Mouse (Mus musculus) forebrain, embryonic 11.5 days (tissue): ENCODE data around the gene Sel1l2. TPM values are rescaled to one million over a fixed set of nuclear protein-coding genes. Genes with fewer than 3 reads are reported as not detected.
"Not testable (repeated sequence)": the region's sequence is repeated elsewhere in the genome, so short reads cannot be mapped to it uniquely, and the experiment has no call there.

Experiments used
- ATAC-seq: fragments of 200-750 bp; cut with Nextera tagmentation; replicated peaks from 2 replicates; pipeline ENCODE4 v1.8.0; 2017; ENCODE audit warnings: moderate TSS enrichment; ENCODE audit not compliant: low FRiP score
- DNase-seq: peaks from one replicate; pipeline ENCODE4 v3.0.0-alpha.2; 2017; ENCODE audit warnings: low spot score
- H3K27ac ChIP-seq: fragments of 300-500 bp; sonication (generic); 2 replicates; pipeline ENCODE4 v1.5.1; 2014; ENCODE audit warnings: low read depth, low read length
- H3K27me3 ChIP-seq: fragments of 300-500 bp; sonication (generic); 2 replicates; pipeline ENCODE4 v1.6.1; 2014; ENCODE audit warnings: mild to moderate bottlenecking, low read length, mixed read lengths; ENCODE audit not compliant: control insufficient read depth, insufficient read depth
- H3K36me3 ChIP-seq: fragments of 300-500 bp; sonication (generic); 2 replicates; pipeline ENCODE4 v1.6.1; 2014; ENCODE audit warnings: mild to moderate bottlenecking, low read length, moderate library complexity, mixed read lengths; ENCODE audit not compliant: control insufficient read depth, insufficient read depth
- H3K4me1 ChIP-seq: fragments of 300-500 bp; sonication (generic); replicated peaks from 2 replicates; pipeline ENCODE4 v1.6.1; 2014; ENCODE audit warnings: low read length, mixed read lengths; ENCODE audit not compliant: control insufficient read depth, insufficient read depth
- H3K4me2 ChIP-seq: fragments of 300-500 bp; sonication (generic); 2 replicates; pipeline ENCODE4 v1.6.1; 2014; ENCODE audit warnings: low read depth, mild to moderate bottlenecking, low read length, moderate library complexity, mixed read lengths; ENCODE audit not compliant: severe bottlenecking
- H3K4me3 ChIP-seq: fragments of 300-500 bp; sonication (generic); 2 replicates; pipeline ENCODE4 v1.5.1; 2014; ENCODE audit warnings: low read depth, low read length
- H3K9ac ChIP-seq: fragments of 300-500 bp; sonication (generic); 2 replicates; pipeline ENCODE4 v1.6.1; 2014; ENCODE audit warnings: low read length
- H3K9me3 ChIP-seq: fragments of 300-500 bp; sonication (generic); 2 replicates; pipeline ENCODE4 v1.6.1; 2016; ENCODE audit warnings: low read length, mixed read lengths; ENCODE audit not compliant: control insufficient read depth
- WGBS: fragments of 180-500 bp; shearing (Covaris S2); extraction: QIAGEN DNeasy Blood & Tissue Kit; methylation state at CpG from one replicate; pipeline ENCODE4 v1.1.7; 2014; 5-methylcytosine and 5-hydroxymethylcytosine counted together
- polyA plus RNA-seq: library from polyadenylated mRNA; unstranded; fragments of >200 nt; fragmentation: Nextera tagmentation; extraction: Ambion mirVana; gene quantifications from 2 replicates; pipeline ENCODE4 v1.2.1, GENCODE M21; 2014

Gene Sel1l2
- polyA plus RNA-seq, 1 experiment from 2014 or later, result not detected

DNA sequence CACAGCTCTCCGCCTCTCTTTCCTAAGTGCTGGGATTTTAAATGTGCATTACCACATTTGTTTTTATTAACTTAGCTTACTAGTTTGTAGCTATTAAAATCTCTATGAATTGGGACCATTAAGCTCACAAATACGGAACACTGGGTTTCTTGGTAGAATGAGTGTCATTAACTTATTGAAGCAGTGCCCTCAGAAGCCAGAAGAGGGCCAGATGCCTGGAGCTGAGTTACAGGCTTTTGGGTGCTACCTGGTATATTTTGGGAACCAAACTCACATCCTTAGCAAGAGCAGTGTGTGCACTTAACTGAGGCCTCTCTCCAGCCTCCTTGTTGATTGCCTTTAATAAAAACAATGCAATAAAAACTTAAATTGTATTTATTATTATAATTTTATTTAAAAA, 188.8 kb downstream of the Sel1l2 start:
- Histone ChIP-seq H3K27me3 (no peaks in the 10 kb centered on the region), H3K4me3 (no peak overlapping the region), H3K9me3 (no peaks in the 10 kb centered on the region), H3K4me1 (no peaks in the 10 kb centered on the region), H3K4me2 (no peak overlapping the region), H3K9ac (no peak overlapping the region), H3K27ac (no peak overlapping the region), H3K36me3 (no peaks in the 10 kb centered on the region; the same call in 1 of the 2 replicates)
- DNase-seq, result no peak
- 91% methylated on average over 2 of the region's 2 CpGs for WGBS
- no peak for ATAC-seq

DNA sequence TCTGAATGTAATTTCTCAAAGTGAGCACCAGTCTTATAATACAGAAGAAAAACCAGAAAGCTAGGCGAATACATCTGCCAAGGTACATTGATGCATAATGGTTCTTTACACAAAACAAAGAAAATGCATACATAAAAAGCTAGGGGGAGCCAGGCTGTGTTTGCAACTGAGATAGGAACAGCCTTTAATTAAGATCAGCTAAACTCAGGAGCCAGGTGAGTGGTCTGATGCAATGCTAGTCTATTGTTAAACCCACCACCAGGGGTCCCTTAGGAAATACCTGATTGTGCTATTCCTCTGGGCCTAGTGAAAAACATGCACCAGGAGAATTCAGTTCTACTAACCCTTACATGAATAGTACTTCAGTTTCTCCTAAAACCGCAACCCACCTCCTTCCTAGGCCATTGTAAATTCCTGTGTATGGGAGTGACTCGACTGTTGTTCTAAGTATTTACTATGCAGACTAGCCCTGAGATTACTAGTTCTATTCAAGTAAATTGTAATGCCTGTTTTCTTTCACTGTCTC, 203.8 kb downstream of the Sel1l2 start:
- H3K4me3 ChIP-seq, H3K4me2 ChIP-seq, ATAC-seq, H3K36me3 ChIP-seq, H3K9me3 ChIP-seq, H3K4me1 ChIP-seq, H3K9ac ChIP-seq, DNase-seq, H3K27ac ChIP-seq, H3K27me3 ChIP-seq: not testable (repeated sequence)
- WGBS, result 93% methylated on average over 3 of the region's 3 CpGs

Other genes starting within 250 kb of the Sel1l2 start
- not detected in 2 replicates for gene Gm17374, start 237.7 kb downstream of the Sel1l2 start, polyA plus RNA-seq
- gene Esf1, start 219.1 kb downstream of the Sel1l2 start, polyA plus RNA-seq, result 27.6 and 34.8 TPM in 2 replicates
- gene Ndufaf5, start 219.1 kb downstream of the Sel1l2 start, polyA plus RNA-seq, result 29.4 and 31.6 TPM in 2 replicates
- 45.9 and 47.6 TPM in 2 replicates for gene Macrod2, start 5.6 kb upstream of the Sel1l2 start, polyA plus RNA-seq